Mouse (Mus musculus) gastrocnemius, adult 18-20 months (tissue): ENCODE data around the gene Gm20683. TPM values are rescaled to one million over a fixed set of nuclear protein-coding genes. Genes with fewer than 3 reads are reported as not detected.
"Not testable (repeated sequence)": the region's sequence is repeated elsewhere in the genome, so short reads cannot be mapped to it uniquely, and the experiment has no call there.

Source experiments
- DNase-seq: peaks from one replicate; pipeline ENCODE4 v3.0.0; 2021; ENCODE audit warnings: low spot score
- total RNA-seq, 2 experiments: library from RNA; stranded (reverse); gene quantifications; 2 replicates each; pipeline ENCODE4 v1.2.3; 2021

The Gm20683 gene
- total RNA-seq, 2 experiments from 2014 or later: 10.0 to 11.8 TPM

GRCm38 (mm10) chr17:25828223-25828594, 13.4 kb downstream of the Gm20683 start:
- DNase-seq: no peak

- no peak for DNase-seq
Measured at GRCm38 (mm10) chr17:25827546-25828222, 13.9 kb downstream of the Gm20683 start.

GRCm38 (mm10) chr17:25827011-25827410, 14.6 kb downstream of the Gm20683 start:
- no peak for DNase-seq

GRCm38 (mm10) chr17:25825984-25826570, 15.5 kb downstream of the Gm20683 start:
- DNase-seq: no peak

GRCm38 (mm10) chr17:25825311-25825710, 16.3 kb downstream of the Gm20683 start:
- DNase-seq: no peak

- DNase-seq: no peak
Measured at GRCm38 (mm10) chr17:25824362-25825142, 17.0 kb downstream of the Gm20683 start.

- DNase-seq: peak; percentile 84
Measured at GRCm38 (mm10) chr17:25823452-25823851, 18.1 kb downstream of the Gm20683 start, which contains the start of gene Wdr24. Gene Wdr24 (plus strand): TSS chr17:25823627.

- DNase-seq: no peak
Measured at GRCm38 (mm10) chr17:25818851-25819780, 22.4 kb downstream of the Gm20683 start.

- no peak for DNase-seq
Measured at GRCm38 (mm10) chr17:25817662-25818061, 23.9 kb downstream of the Gm20683 start.

- peak; percentile 71 for DNase-seq
Measured at GRCm38 (mm10) chr17:25813471-25813870, 28.1 kb downstream of the Gm20683 start.

- no peak for DNase-seq
Measured at GRCm38 (mm10) chr17:25810890-25811289, 30.7 kb downstream of the Gm20683 start.

GRCm38 (mm10) chr17:25809606-25810340, 31.8 kb downstream of the Gm20683 start:
- no peak for DNase-seq

GRCm38 (mm10) chr17:25808789-25809605, 32.6 kb downstream of the Gm20683 start, which contains the start of gene Fbxl16:
Gene Fbxl16 (plus strand): TSS chr17:25809085.
- no peak for DNase-seq

- no peak for DNase-seq
Measured at GRCm38 (mm10) chr17:25808028-25808427, 33.5 kb downstream of the Gm20683 start.

GRCm38 (mm10) chr17:25807452-25807851, 34.1 kb downstream of the Gm20683 start:
- not testable (repeated sequence) for DNase-seq

GRCm38 (mm10) chr17:25806507-25806906, 35.1 kb downstream of the Gm20683 start:
- no peak for DNase-seq

- peak; percentile 27 for DNase-seq
Measured at GRCm38 (mm10) chr17:25802825-25803517, 38.6 kb downstream of the Gm20683 start.

GRCm38 (mm10) chr17:25801029-25801428, 40.5 kb downstream of the Gm20683 start:
- DNase-seq: peak; percentile 78

GRCm38 (mm10) chr17:25796951-25797369, 44.6 kb downstream of the Gm20683 start, which contains the start of gene Metrn:
Gene Metrn (minus strand): TSS chr17:25797136.
- DNase-seq: peak; percentile 87
